7 mouse cellular contexts compared by ENCODE assay signal in the genomic region with DNA sequence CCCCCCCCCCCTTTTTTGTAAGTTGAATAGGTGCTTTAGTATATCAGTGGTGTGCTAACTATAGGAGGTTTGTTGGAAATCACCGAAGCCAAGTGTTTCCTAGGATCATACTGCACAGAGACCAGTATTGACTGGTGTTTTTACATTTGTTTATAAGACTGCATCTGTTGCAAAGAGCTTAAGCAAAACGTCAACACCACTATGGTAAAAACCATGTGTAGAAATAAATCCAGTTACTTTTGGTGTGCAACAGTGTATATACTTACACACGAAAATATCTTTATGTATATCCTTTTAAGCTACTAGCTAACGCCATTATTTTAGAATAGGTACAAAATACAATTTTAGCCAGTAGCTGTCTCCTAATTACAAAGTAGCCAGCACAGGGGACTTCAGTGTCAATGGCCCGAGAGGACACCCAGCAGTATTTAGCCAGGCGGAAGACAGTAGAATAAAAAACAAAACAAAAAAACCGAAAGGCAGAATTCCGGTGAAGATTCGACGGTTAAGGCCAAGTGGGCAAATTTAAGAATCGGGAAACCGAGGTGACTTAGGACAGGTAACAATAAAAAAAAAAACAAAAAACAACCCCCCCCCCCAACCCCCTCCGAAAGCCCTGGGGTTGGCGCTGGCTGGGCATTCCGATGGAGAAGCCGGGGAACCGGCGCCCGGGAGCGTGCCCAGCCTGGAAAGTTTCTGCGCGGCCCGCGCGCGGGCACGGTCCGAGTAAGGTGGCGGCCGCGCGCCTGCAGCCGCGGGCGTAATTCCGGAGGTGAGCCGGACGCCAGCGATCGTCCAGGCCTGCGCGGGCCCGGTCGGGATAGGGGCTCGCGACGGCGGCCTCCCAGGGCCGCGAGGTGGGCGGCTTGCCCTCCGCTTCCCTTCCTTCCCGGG. TPM values are rescaled to one million over a fixed set of nuclear protein-coding genes. Genes with fewer than 3 reads are reported as not detected.
DNase-seq lines count a peak whose midpoint lies in the region; ATAC-seq and TF ChIP-seq lines count a peak whose summit lies in the region.

No protein-coding gene starts in this region.

- H3K4me2 ChIP-seq in embryonic facial prominence, embryonic 13.5 days = peak overlapping the region; percentile 62
- peak overlapping the region; percentile 61 for H3K4me2 ChIP-seq in hindbrain, embryonic 14.5 days (replicated peaks)
- peak overlapping the region; percentile 73 for H3K4me2 ChIP-seq in liver, embryonic 16.5 days (ENCODE audit: low read depth, low read length)

- no peaks in the 10 kb centered on the region for H3K27me3 ChIP-seq in embryonic facial prominence, embryonic 13.5 days
- no peaks in the 10 kb centered on the region for H3K27me3 ChIP-seq in hindbrain, embryonic 14.5 days (ENCODE audit: control insufficient read depth, insufficient read depth, low read length)
- H3K27me3 ChIP-seq in liver, embryonic 16.5 days (ENCODE audit: control insufficient read depth, insufficient read depth, low read depth, low read length) = no peaks in the 10 kb centered on the region
- no peaks in the 10 kb centered on the region for H3K27me3 ChIP-seq in small intestine, adult 2 months (ENCODE audit: control insufficient read depth, insufficient read depth, low read length)

- peak; percentile 15 for DNase-seq in retina, embryonic 14.5 days (ENCODE audit: low spot score)
- no peak for DNase-seq in retina, postnatal 1 day
- no peak for DNase-seq in hindbrain, embryonic 14.5 days (ENCODE audit: low spot score)

- H3K9me3 ChIP-seq in embryonic facial prominence, embryonic 13.5 days = no peaks in the 10 kb centered on the region
- no peaks in the 10 kb centered on the region for H3K9me3 ChIP-seq in hindbrain, embryonic 14.5 days (ENCODE audit: control insufficient read depth, low read length)
- no peaks in the 10 kb centered on the region for H3K9me3 ChIP-seq in liver, embryonic 16.5 days (replicated peaks; ENCODE audit: control insufficient read depth, low read length)

- peak overlapping the region; percentile 100 for H3K27ac ChIP-seq in bone marrow, adult 2 months (ENCODE audit: control insufficient read depth, insufficient read depth, low read depth, low read length, poor library complexity)
- peak overlapping the region; percentile 100 for H3K27ac ChIP-seq in embryonic facial prominence, embryonic 13.5 days
- H3K27ac ChIP-seq in hindbrain, embryonic 14.5 days = peak overlapping the region; percentile 100
- peak overlapping the region; percentile 97 for H3K27ac ChIP-seq in liver, embryonic 16.5 days (ENCODE audit: low read length)
- peak overlapping the region; percentile 97 for H3K27ac ChIP-seq in small intestine, adult 2 months (ENCODE audit: insufficient read depth, low read depth, low read length)

- peaks cover 3% of the 10 kb centered on the region; the same call in 1 of the 2 replicates for H3K4me1 ChIP-seq in bone marrow, adult 2 months (ENCODE audit: control insufficient read depth, insufficient read depth, low read length)
- H3K4me1 ChIP-seq in embryonic facial prominence, embryonic 13.5 days = peaks cover 25% of the 10 kb centered on the region
- peaks cover 23% of the 10 kb centered on the region for H3K4me1 ChIP-seq in hindbrain, embryonic 14.5 days (replicated peaks; ENCODE audit: control insufficient read depth, insufficient read depth, low read length)
- peaks cover 22% of the 10 kb centered on the region for H3K4me1 ChIP-seq in liver, embryonic 16.5 days (ENCODE audit: control insufficient read depth, low read depth, low read length)
- H3K4me1 ChIP-seq in small intestine, adult 2 months (ENCODE audit: control insufficient read depth, insufficient read depth, insufficient read length, low read length) = peaks cover 7% of the 10 kb centered on the region; the same call in 1 of the 2 replicates

- no peak for TF ChIP-seq CTCF in bone marrow, adult 2 months (IDR thresholded peaks at IDR 0.05; ENCODE audit: control insufficient read depth, insufficient read depth, low read length)
- TF ChIP-seq CTCF in small intestine, adult 2 months (IDR thresholded peaks at IDR 0.05; ENCODE audit: extremely low read depth, insufficient read length, insufficient replicate concordance, low read depth, low read length) = no peak

- peak; percentile 57; the same call in 1 of the 2 replicates for TF ChIP-seq POLR2A in bone marrow, adult 2 months (IDR thresholded peaks at IDR 0.05; ENCODE audit: borderline replicate concordance, control insufficient read depth, low read depth, low read length)
- TF ChIP-seq POLR2A in small intestine, adult 2 months (IDR thresholded peaks at IDR 0.05; ENCODE audit: low read depth, low read length) = peak; percentile 62; the same call in 1 of the 2 replicates

- H3K9ac ChIP-seq in embryonic facial prominence, embryonic 13.5 days = peak overlapping the region; percentile 83
- peak overlapping the region; percentile 70 for H3K9ac ChIP-seq in hindbrain, embryonic 14.5 days
- peak overlapping the region; percentile 89 for H3K9ac ChIP-seq in liver, embryonic 16.5 days (ENCODE audit: low read depth, low read length)

- WGBS in bone marrow, adult 2 months = 1% methylated on average over 53 of the region's 53 CpGs
- 3% methylated on average over 38 of the region's 53 CpGs for WGBS in embryonic facial prominence, embryonic 13.5 days
- WGBS in hindbrain, embryonic 14.5 days = 2% methylated on average over 51 of the region's 53 CpGs
- WGBS in liver, embryonic 16.5 days (ENCODE audit: insufficient replicate concordance) = 2% methylated on average over 49 of the region's 53 CpGs
- WGBS in small intestine, adult 2 months = 1% methylated on average over 53 of the region's 53 CpGs

- H3K36me3 ChIP-seq in embryonic facial prominence, embryonic 13.5 days = no peaks in the 10 kb centered on the region
- H3K36me3 ChIP-seq in hindbrain, embryonic 14.5 days (replicated peaks; ENCODE audit: control insufficient read depth, insufficient read depth) = no peaks in the 10 kb centered on the region
- no peaks in the 10 kb centered on the region for H3K36me3 ChIP-seq in liver, embryonic 16.5 days (ENCODE audit: control insufficient read depth, insufficient read depth)
- H3K36me3 ChIP-seq in small intestine, adult 2 months (ENCODE audit: control insufficient read depth, insufficient read depth, low read length) = no peaks in the 10 kb centered on the region

- H3K4me3 ChIP-seq in bone marrow, adult 2 months (replicated peaks; ENCODE audit: control insufficient read depth, low read depth, low read length) = peak overlapping the region; percentile 79
- peak overlapping the region; percentile 98 for H3K4me3 ChIP-seq in embryonic facial prominence, embryonic 13.5 days
- peak overlapping the region; percentile 68 for H3K4me3 ChIP-seq in hindbrain, embryonic 14.5 days (replicated peaks; ENCODE audit: low read length)
- peak overlapping the region; percentile 78 for H3K4me3 ChIP-seq in liver, embryonic 16.5 days (ENCODE audit: low read depth, low read length)
- H3K4me3 ChIP-seq in small intestine, adult 2 months (ENCODE audit: low read depth, low read length) = peak overlapping the region; percentile 82

- peak; percentile 72 for ATAC-seq in embryonic facial prominence, embryonic 13.5 days (ENCODE audit: insufficient number of reproducible peaks, insufficient read depth, low FRiP score, low TSS enrichment, low read depth)
- peak; percentile 82 for ATAC-seq in hindbrain, embryonic 14.5 days (ENCODE audit: low FRiP score)
- peak; percentile 56 for ATAC-seq in liver, embryonic 16.5 days (ENCODE audit: low read depth)

RNA-seq across cellular contexts. Expression of gene Dyrk1a, which starts 1.2 kb away (rescaled TPM):
- 15.7 and 21.2 TPM in 2 replicates for polyA plus RNA-seq in bone marrow, adult 2 months (2011; ENCODE audit: insufficient read depth, insufficient read length, low replicate concordance, missing spikeins)
- polyA plus RNA-seq in embryonic facial prominence, embryonic 13.5 days (2015; fragmentation: Nextera tagmentation; extraction: Ambion mirVana) = 11.0 and 11.1 TPM in 2 replicates
- 12.8 and 14.0 TPM in 2 replicates for polyA plus RNA-seq in hindbrain, embryonic 14.5 days (2014; fragmentation: Nextera tagmentation; extraction: Ambion mirVana)
- 4.0 TPM in 2 replicates for polyA plus RNA-seq in liver, embryonic 16.5 days (2015; fragmentation: Nextera tagmentation; extraction: Ambion mirVana)
- polyA plus RNA-seq in small intestine, adult 2 months (2012; rRNA removed) = 15.9 and 32.1 TPM in 2 replicates

RNA-seq across cellular contexts. Expression of gene Vps26c, which starts 42.0 kb away (rescaled TPM):
- 11.4 and 11.6 TPM in 2 replicates for polyA plus RNA-seq in bone marrow, adult 2 months (2011; ENCODE audit: insufficient read depth, insufficient read length, low replicate concordance, missing spikeins)
- 49.4 and 53.5 TPM in 2 replicates for polyA plus RNA-seq in embryonic facial prominence, embryonic 13.5 days (2015; fragmentation: Nextera tagmentation; extraction: Ambion mirVana)
- polyA plus RNA-seq in hindbrain, embryonic 14.5 days (2014; fragmentation: Nextera tagmentation; extraction: Ambion mirVana) = 85.4 and 89.2 TPM in 2 replicates
- 19.4 and 24.0 TPM in 2 replicates for polyA plus RNA-seq in liver, embryonic 16.5 days (2015; fragmentation: Nextera tagmentation; extraction: Ambion mirVana)
- polyA plus RNA-seq in small intestine, adult 2 months (2012; rRNA removed) = 13.6 and 16.6 TPM in 2 replicates
